Mouse (Mus musculus): Measurements from ENCODE around the gene Ldlrad3.

Ldlrad3 gene

GRCm38 (mm10) chr2:101905534-101906378 is 280.4 kb downstream of the Ldlrad3 start:
- peak; percentile 71 to 86 for DNase-seq (ENCODE audit: low spot score in 2 of 2)

GRCm38 (mm10) chr2:101902196-101902595 is 284.0 kb downstream of the Ldlrad3 start:
- no peak for DNase-seq (ENCODE audit: low spot score in 2 of 2)
